Mouse (Mus musculus) stomach, embryonic 16.5 days (tissue): ENCODE measurements at regions not wholly inside any gene's neighbourhood (a gene's known extent, or its start where the extent isn't known, plus 50 kb on each side); places are given as distances from the start of the nearest gene placed in this dataset.

Source experiments
- ATAC-seq: fragments of 200-750 bp; cut with Nextera tagmentation; 2 replicates; pipeline ENCODE4 v1.8.0; 2017; ENCODE audit warnings: moderate number of reproducible peaks, moderate TSS enrichment; ENCODE audit not compliant: insufficient read depth, low FRiP score
- H3K27ac ChIP-seq: fragments of 300-500 bp; sonication (generic); 2 replicates; pipeline ENCODE4 v1.5.1; 2014; ENCODE audit warnings: low read length
- H3K27me3 ChIP-seq: fragments of 300-500 bp; sonication (generic); 2 replicates; pipeline ENCODE4 v1.6.1; 2014; ENCODE audit warnings: low read length, control low read depth, mixed read lengths; ENCODE audit not compliant: control insufficient read depth, insufficient read depth
- H3K36me3 ChIP-seq: fragments of 300-500 bp; sonication (generic); 2 replicates; pipeline ENCODE4 v1.6.1; 2014; ENCODE audit warnings: low read length; ENCODE audit not compliant: control insufficient read depth, insufficient read depth
- H3K4me1 ChIP-seq: fragments of 300-500 bp; sonication (generic); 2 replicates; pipeline ENCODE4 v1.6.1; 2014; ENCODE audit warnings: low read length, control low read depth, mixed read lengths; ENCODE audit not compliant: control insufficient read depth, insufficient read depth
- H3K4me2 ChIP-seq: fragments of 300-500 bp; sonication (generic); 2 replicates; pipeline ENCODE4 v1.6.1; 2014; ENCODE audit warnings: low read depth, low read length, mixed read lengths
- H3K4me3 ChIP-seq: fragments of 300-500 bp; sonication (generic); replicated peaks from 2 replicates; pipeline ENCODE4 v1.5.1; 2014; ENCODE audit warnings: mild to moderate bottlenecking, low read length
- H3K9ac ChIP-seq: fragments of 300-500 bp; sonication (generic); 2 replicates; pipeline ENCODE4 v1.6.1; 2014; ENCODE audit warnings: low read length
- H3K9me3 ChIP-seq: fragments of 300-500 bp; sonication (generic); replicated peaks from 2 replicates; pipeline ENCODE4 v1.6.1; 2016; ENCODE audit warnings: low read length, control low read depth; ENCODE audit not compliant: control insufficient read depth
- whole genome bisulfite sequencing: fragments of 180-500 bp; shearing (Covaris S2); extraction: QIAGEN DNeasy Blood & Tissue Kit; methylation state at CpG from one replicate; pipeline ENCODE4 v1.1.7; 2014; 5-methylcytosine and 5-hydroxymethylcytosine counted together

GRCm38 (mm10) chr3:155409371-155409770, 316.1 kb downstream of the Lrriq3 start:
- Histone ChIP-seq H3K9me3 (no peaks in the 10 kb centered on the region), H3K4me1 (no peaks in the 10 kb centered on the region), H3K27ac (no peak overlapping the region), H3K36me3 (no peaks in the 10 kb centered on the region), H3K9ac (no peak overlapping the region), H3K4me2 (no peak overlapping the region), H3K4me3 (no peak overlapping the region), H3K27me3 (no peaks in the 10 kb centered on the region)
- WGBS, result 52% methylated on average over 2 of the region's 2 CpGs
- no peak for ATAC-seq

GRCm38 (mm10) chr3:155409867-155410266, 316.6 kb downstream of the Lrriq3 start:
- 78% methylated on average over 2 of the region's 2 CpGs for WGBS
- no peak for ATAC-seq
- H3K36me3 ChIP-seq, result no peaks in the 10 kb centered on the region
- no peak overlapping the region for H3K4me3 ChIP-seq
- H3K4me2 ChIP-seq, result no peak overlapping the region
- H3K9ac ChIP-seq, result no peak overlapping the region
- H3K27ac ChIP-seq, result no peak overlapping the region
- H3K9me3 ChIP-seq, result no peaks in the 10 kb centered on the region
- H3K27me3 ChIP-seq, result no peaks in the 10 kb centered on the region
- no peaks in the 10 kb centered on the region for H3K4me1 ChIP-seq

GRCm38 (mm10) chr3:155459701-155460481, 366.7 kb downstream of the Lrriq3 start:
- H3K36me3 ChIP-seq, result no peaks in the 10 kb centered on the region
- H3K4me2 ChIP-seq, result no peak overlapping the region
- no peaks in the 10 kb centered on the region for H3K27me3 ChIP-seq
- H3K9ac ChIP-seq, result no peak overlapping the region
- 68% methylated on average over 16 of the region's 16 CpGs for WGBS
- H3K4me3 ChIP-seq, result no peak overlapping the region
- H3K27ac ChIP-seq, result no peak overlapping the region
- no peaks in the 10 kb centered on the region for H3K9me3 ChIP-seq
- no peaks in the 10 kb centered on the region for H3K4me1 ChIP-seq
- ATAC-seq, result no peak

GRCm38 (mm10) chr3:155462095-155462494, 368.9 kb downstream of the Lrriq3 start:
- WGBS, result 53% methylated on average over 4 of the region's 4 CpGs
- no peak for ATAC-seq

GRCm38 (mm10) chr3:155470742-155471141, 377.5 kb downstream of the Lrriq3 start:
- Histone ChIP-seq H3K9ac (no peak overlapping the region), H3K27ac (no peak overlapping the region), H3K9me3 (no peaks in the 10 kb centered on the region), H3K4me3 (no peak overlapping the region), H3K4me1 (no peaks in the 10 kb centered on the region), H3K4me2 (no peak overlapping the region), H3K36me3 (no peaks in the 10 kb centered on the region), H3K27me3 (no peaks in the 10 kb centered on the region)
- no peak for ATAC-seq
- 81% methylated on average over 2 of the region's 2 CpGs for WGBS

More at GRCm38 (mm10) chr3:155462095-155462494, 368.9 kb downstream of the Lrriq3 start:
- Histone ChIP-seq H3K4me3 (no peak overlapping the region), H3K27ac (no peak overlapping the region), H3K36me3 (no peaks in the 10 kb centered on the region), H3K4me1 (no peaks in the 10 kb centered on the region), H3K9ac (no peak overlapping the region), H3K9me3 (no peaks in the 10 kb centered on the region), H3K27me3 (no peaks in the 10 kb centered on the region), H3K4me2 (no peak overlapping the region)

- no peaks in the 10 kb centered on the region for H3K36me3 ChIP-seq
- WGBS, result 72% methylated on average over 2 of the region's 2 CpGs
- H3K9ac ChIP-seq, result no peak overlapping the region
- no peak overlapping the region for H3K4me2 ChIP-seq
- no peaks in the 10 kb centered on the region for H3K9me3 ChIP-seq
- H3K27me3 ChIP-seq, result no peaks in the 10 kb centered on the region
- H3K4me3 ChIP-seq, result no peak overlapping the region
- no peak overlapping the region for H3K27ac ChIP-seq
- H3K4me1 ChIP-seq, result no peaks in the 10 kb centered on the region
- no peak for ATAC-seq
Observed at GRCm38 (mm10) chr3:155485487-155485886, 392.3 kb downstream of the Lrriq3 start.

- ATAC-seq, result no peak
- Histone ChIP-seq H3K9me3 (no peaks in the 10 kb centered on the region), H3K9ac (no peak overlapping the region), H3K27me3 (no peaks in the 10 kb centered on the region), H3K36me3 (no peaks in the 10 kb centered on the region), H3K4me2 (no peak overlapping the region), H3K27ac (no peak overlapping the region), H3K4me3 (no peak overlapping the region), H3K4me1 (no peaks in the 10 kb centered on the region)
- 76% methylated on average over 8 of the region's 8 CpGs for WGBS
Observed at GRCm38 (mm10) chr3:155487877-155488537, 394.8 kb downstream of the Lrriq3 start.

- Histone ChIP-seq H3K27ac (no peak overlapping the region), H3K4me2 (no peak overlapping the region), H3K9me3 (no peaks in the 10 kb centered on the region), H3K27me3 (no peaks in the 10 kb centered on the region), H3K4me3 (no peak overlapping the region), H3K4me1 (no peaks in the 10 kb centered on the region), H3K36me3 (no peaks in the 10 kb centered on the region), H3K9ac (no peak overlapping the region)
- no peak for ATAC-seq
- WGBS, result 64% methylated on average over 1 of the region's 1 CpGs
Observed at GRCm38 (mm10) chr3:155490670-155491069, 397.4 kb downstream of the Lrriq3 start.

GRCm38 (mm10) chr3:155510161-155510857, 417.1 kb downstream of the Lrriq3 start:
- Histone ChIP-seq H3K4me1 (no peaks in the 10 kb centered on the region), H3K27ac (no peak overlapping the region), H3K9me3 (no peaks in the 10 kb centered on the region), H3K9ac (no peak overlapping the region), H3K36me3 (no peaks in the 10 kb centered on the region), H3K4me3 (no peak overlapping the region), H3K27me3 (no peaks in the 10 kb centered on the region), H3K4me2 (no peak overlapping the region)
- 74% methylated on average over 1 of the region's 1 CpGs for WGBS
- ATAC-seq, result no peak
